Mouse (Mus musculus): ENCODE data around the gene Gm21409. TPM values are rescaled to one million over a fixed set of nuclear protein-coding genes. Genes with fewer than 3 reads are reported as not detected.
"Not testable (repeated sequence)": the region's sequence is repeated elsewhere in the genome, so short reads cannot be mapped to it uniquely, and the experiment has no call there.

Gm21409 gene
- not detected in 2 replicates for polyA plus RNA-seq (2016; fragmentation: Nextera tagmentation; extraction: Ambion mirVana)

GRCm38 (mm10) chrY:84746385-84746784, at the start of gene Gm21409:
Gene Gm21409, plus strand, starts transcription at chrY:84746685.
- H3K27me3 ChIP-seq; H3K9me3 ChIP-seq; H3K36me3 ChIP-seq; H3K4me2 ChIP-seq; H3K9ac ChIP-seq (replicated peaks); H3K27ac ChIP-seq; H3K4me1 ChIP-seq (replicated peaks); H3K4me3 ChIP-seq (replicated peaks); ATAC-seq (ENCODE audit: insufficient number of reproducible peaks, insufficient read depth, low FRiP score, low TSS enrichment, low read depth): not testable (repeated sequence)
- WGBS: no CpG with 5 or more reads among the region's 6 CpGs

Other genes with a start within 250 kb of the Gm21409 start
- not detected in 2 replicates for gene Gm21394, start 181.8 kb upstream of the Gm21409 start, polyA plus RNA-seq (2016; fragmentation: Nextera tagmentation; extraction: Ambion mirVana)